Mouse (Mus musculus) erythroblast, embryonic 14.5 days (primary cell): ENCODE results near the gene Aggf1. TPM values are rescaled to one million over a fixed set of nuclear protein-coding genes. Genes with fewer than 3 reads are reported as not detected.

ENCODE experiments used
- H3K27me3 ChIP-seq: 2 replicates; pipeline ENCODE4 v1.6.1; 2012; ENCODE audit warnings: inconsistent platforms; ENCODE audit not compliant: control insufficient read depth
- H3K36me3 ChIP-seq: 2 replicates; pipeline ENCODE4 v1.6.1; 2012; ENCODE audit warnings: mild to moderate bottlenecking, inconsistent platforms; ENCODE audit not compliant: control insufficient read depth
- H3K4me1 ChIP-seq: 2 replicates; pipeline ENCODE4 v1.6.1; 2012; ENCODE audit warnings: inconsistent platforms; ENCODE audit not compliant: control insufficient read depth
- H3K4me3 ChIP-seq: replicated peaks from 2 replicates; pipeline ENCODE3; 2012; ENCODE audit warnings: moderate library complexity, mild to moderate bottlenecking, inconsistent platforms
- H3K9me3 ChIP-seq: 2 replicates; pipeline ENCODE4 v1.6.1; 2012; ENCODE audit warnings: low read length, inconsistent platforms, mixed read lengths; ENCODE audit not compliant: control insufficient read depth
- GATA1 ChIP-seq: IDR thresholded peaks from 2 replicates; pipeline ENCODE4 v1.6.1; 2012; ENCODE audit warnings: low read length, inconsistent platforms, mixed read lengths
- TAL1 ChIP-seq: IDR thresholded peaks from 3 replicates; pipeline ENCODE4 v1.6.1; 2012; ENCODE audit warnings: low read length, inconsistent platforms, mixed read lengths
- polyA plus RNA-seq: library from polyadenylated mRNA; stranded (reverse); fragments of >175 nt; gene quantifications from 2 replicates; pipeline ENCODE4 v1.2.3, GENCODE M21; 2012

Gene Aggf1
- 0.89 and 0.92 TPM in 2 replicates for polyA plus RNA-seq

- peaks cover 28% of the 10 kb centered on the region for H3K36me3 ChIP-seq
- H3K27me3 ChIP-seq, result no peaks in the 10 kb centered on the region
- TF ChIP-seq TAL1 (no peak), GATA1 (no peak)
- H3K9me3 ChIP-seq, result peaks cover 6% of the 10 kb centered on the region
- peak within 1 kb of the TSS; percentile 99 for H3K4me3 ChIP-seq
- peaks cover 37% of the 10 kb centered on the region for H3K4me1 ChIP-seq
Measured at GRCm38 (mm10) chr13:95374701-95375553, at the start of gene Aggf1. Gene Aggf1 (minus strand): TSS chr13:95375352.

GRCm38 (mm10) chr13:95424932-95425331 is 49.8 kb upstream of the Aggf1 start:
- Histone ChIP-seq H3K4me3 (no peak overlapping the region), H3K27me3 (no peaks in the 10 kb centered on the region), H3K36me3 (no peaks in the 10 kb centered on the region), H3K4me1 (no peaks in the 10 kb centered on the region), H3K9me3 (no peaks in the 10 kb centered on the region)
- no peak for TF ChIP-seq TAL1
- no peak for TF ChIP-seq GATA1

- Histone ChIP-seq H3K27me3 (peaks cover 4% of the 10 kb centered on the region; the same call in 1 of the 2 replicates), H3K9me3 (peaks cover 3% of the 10 kb centered on the region; the same call in 1 of the 2 replicates), H3K4me3 (no peak overlapping the region), H3K4me1 (no peaks in the 10 kb centered on the region), H3K36me3 (no peaks in the 10 kb centered on the region)
- TF ChIP-seq TAL1 (no peak), GATA1 (no peak)
Measured at GRCm38 (mm10) chr13:95419204-95419749, 44.1 kb upstream of the Aggf1 start.

- no peaks in the 10 kb centered on the region for H3K4me1 ChIP-seq
- TF ChIP-seq GATA1, result no peak
Measured at GRCm38 (mm10) chr13:95418575-95419203, 43.5 kb upstream of the Aggf1 start.

GRCm38 (mm10) chr13:95412257-95412656 is 37.1 kb upstream of the Aggf1 start:
- H3K4me1 ChIP-seq, result peaks cover 2% of the 10 kb centered on the region
- TF ChIP-seq TAL1 (no peak), GATA1 (no peak)
- no peaks in the 10 kb centered on the region for H3K27me3 ChIP-seq

More at GRCm38 (mm10) chr13:95418575-95419203, 43.5 kb upstream of the Aggf1 start:
- Histone ChIP-seq H3K36me3 (no peaks in the 10 kb centered on the region), H3K27me3 (peaks cover 4% of the 10 kb centered on the region; the same call in 1 of the 2 replicates), H3K9me3 (peaks cover 3% of the 10 kb centered on the region; the same call in 1 of the 2 replicates), H3K4me3 (no peak overlapping the region)

GRCm38 (mm10) chr13:95393242-95393641 is 18.1 kb upstream of the Aggf1 start:
- H3K4me3 ChIP-seq, result no peak overlapping the region
- TF ChIP-seq TAL1, result no peak
- no peak for TF ChIP-seq GATA1

More at GRCm38 (mm10) chr13:95412257-95412656, 37.1 kb upstream of the Aggf1 start:
- Histone ChIP-seq H3K4me3 (no peak overlapping the region), H3K9me3 (peaks cover 3% of the 10 kb centered on the region; the same call in 1 of the 2 replicates), H3K36me3 (no peaks in the 10 kb centered on the region)

GRCm38 (mm10) chr13:95389866-95390865 is 15.0 kb upstream of the Aggf1 start:
- H3K9me3 ChIP-seq, result peaks cover 1% of the 10 kb centered on the region
- TF ChIP-seq GATA1 (no peak), TAL1 (no peak)
- no peaks in the 10 kb centered on the region for H3K36me3 ChIP-seq
- no peaks in the 10 kb centered on the region for H3K27me3 ChIP-seq
- no peak overlapping the region for H3K4me3 ChIP-seq
- H3K4me1 ChIP-seq, result no peaks in the 10 kb centered on the region

More at GRCm38 (mm10) chr13:95393242-95393641, 18.1 kb upstream of the Aggf1 start:
- H3K4me1 ChIP-seq, result no peaks in the 10 kb centered on the region
- no peaks in the 10 kb centered on the region for H3K27me3 ChIP-seq
- no peaks in the 10 kb centered on the region for H3K36me3 ChIP-seq
- H3K9me3 ChIP-seq, result peaks cover 15% of the 10 kb centered on the region

- no peaks in the 10 kb centered on the region for H3K27me3 ChIP-seq
- H3K36me3 ChIP-seq, result no peaks in the 10 kb centered on the region
- H3K4me3 ChIP-seq, result no peak overlapping the region
- no peaks in the 10 kb centered on the region for H3K4me1 ChIP-seq
- H3K9me3 ChIP-seq, result no peaks in the 10 kb centered on the region
- no peak for TF ChIP-seq TAL1
- TF ChIP-seq GATA1, result no peak
Measured at GRCm38 (mm10) chr13:95388226-95388625, 13.1 kb upstream of the Aggf1 start.
